Mouse (Mus musculus) stomach, embryonic 16.5 days (tissue): ENCODE results near the gene Hist1h2ae. TPM values are rescaled to one million over a fixed set of nuclear protein-coding genes. Genes with fewer than 3 reads are reported as not detected.
A peak's percentile ranks its signal among the peaks of the same experiment; 100 is the strongest.
"Not testable (repeated sequence)": the region's sequence is repeated elsewhere in the genome, so short reads cannot be mapped to it uniquely, and the experiment has no call there.

Experiments used
- ATAC-seq: fragments of 200-750 bp; cut with Nextera tagmentation; 2 replicates; pipeline ENCODE4 v1.8.0; 2017; ENCODE audit warnings: moderate number of reproducible peaks, moderate TSS enrichment; ENCODE audit not compliant: insufficient read depth, low FRiP score
- H3K27ac ChIP-seq: fragments of 300-500 bp; sonication (generic); 2 replicates; pipeline ENCODE4 v1.5.1; 2014; ENCODE audit warnings: low read length
- H3K27me3 ChIP-seq: fragments of 300-500 bp; sonication (generic); 2 replicates; pipeline ENCODE4 v1.6.1; 2014; ENCODE audit warnings: low read length, control low read depth, mixed read lengths; ENCODE audit not compliant: control insufficient read depth, insufficient read depth
- H3K36me3 ChIP-seq: fragments of 300-500 bp; sonication (generic); 2 replicates; pipeline ENCODE4 v1.6.1; 2014; ENCODE audit warnings: low read length; ENCODE audit not compliant: control insufficient read depth, insufficient read depth
- H3K4me1 ChIP-seq: fragments of 300-500 bp; sonication (generic); 2 replicates; pipeline ENCODE4 v1.6.1; 2014; ENCODE audit warnings: low read length, control low read depth, mixed read lengths; ENCODE audit not compliant: control insufficient read depth, insufficient read depth
- H3K4me2 ChIP-seq: fragments of 300-500 bp; sonication (generic); 2 replicates; pipeline ENCODE4 v1.6.1; 2014; ENCODE audit warnings: low read depth, low read length, mixed read lengths
- H3K4me3 ChIP-seq: fragments of 300-500 bp; sonication (generic); replicated peaks from 2 replicates; pipeline ENCODE4 v1.5.1; 2014; ENCODE audit warnings: mild to moderate bottlenecking, low read length
- H3K9ac ChIP-seq: fragments of 300-500 bp; sonication (generic); 2 replicates; pipeline ENCODE4 v1.6.1; 2014; ENCODE audit warnings: low read length
- H3K9me3 ChIP-seq: fragments of 300-500 bp; sonication (generic); replicated peaks from 2 replicates; pipeline ENCODE4 v1.6.1; 2016; ENCODE audit warnings: low read length, control low read depth; ENCODE audit not compliant: control insufficient read depth
- whole genome bisulfite sequencing: fragments of 180-500 bp; shearing (Covaris S2); extraction: QIAGEN DNeasy Blood & Tissue Kit; methylation state at CpG from one replicate; pipeline ENCODE4 v1.1.7; 2014; 5-methylcytosine and 5-hydroxymethylcytosine counted together
- polyA plus RNA-seq: library from polyadenylated mRNA; unstranded; fragments of >200 nt; fragmentation: Nextera tagmentation; extraction: Ambion mirVana; gene quantifications from 2 replicates; pipeline ENCODE4 v1.2.1, GENCODE M21; 2015

Hist1h2ae gene
- polyA plus RNA-seq, 1 experiment from 2014 or later, result 56.1 TPM

DNA sequence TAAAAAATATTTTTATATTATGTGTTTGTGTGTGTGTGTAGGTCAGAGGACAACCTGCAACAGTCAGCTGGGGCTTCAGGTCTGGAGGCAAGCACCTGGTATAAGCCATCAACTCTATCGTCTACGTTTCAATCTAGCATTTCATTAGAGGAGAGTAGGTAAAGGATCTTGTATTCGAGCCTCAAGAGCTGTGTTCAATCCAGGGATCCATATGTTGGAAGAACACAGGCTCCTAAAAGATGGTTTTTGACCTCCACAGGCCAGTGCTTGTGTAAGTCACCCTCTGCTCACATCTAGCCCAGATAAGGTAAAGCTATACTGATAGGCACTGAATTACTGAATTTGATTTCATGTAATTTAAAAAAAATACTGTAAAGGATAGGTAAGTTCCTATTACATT, 14.1 kb downstream of the Hist1h2ae start:
- Histone ChIP-seq H3K27ac (0 out of 2 replicates have a peak overlapping the region, but pooled peaks have one; percentile 64), H3K9me3 (no peaks in the 10 kb centered on the region), H3K9ac (no peak overlapping the region), H3K4me1 (no peaks in the 10 kb centered on the region; the same call in 1 of the 2 replicates), H3K4me2 (peak overlapping the region; percentile 37), H3K36me3 (no peaks in the 10 kb centered on the region), H3K27me3 (no peaks in the 10 kb centered on the region), H3K4me3 (no peak overlapping the region)
- ATAC-seq, result no peak
- 57% methylated on average over 3 of the region's 3 CpGs for WGBS

DNA sequence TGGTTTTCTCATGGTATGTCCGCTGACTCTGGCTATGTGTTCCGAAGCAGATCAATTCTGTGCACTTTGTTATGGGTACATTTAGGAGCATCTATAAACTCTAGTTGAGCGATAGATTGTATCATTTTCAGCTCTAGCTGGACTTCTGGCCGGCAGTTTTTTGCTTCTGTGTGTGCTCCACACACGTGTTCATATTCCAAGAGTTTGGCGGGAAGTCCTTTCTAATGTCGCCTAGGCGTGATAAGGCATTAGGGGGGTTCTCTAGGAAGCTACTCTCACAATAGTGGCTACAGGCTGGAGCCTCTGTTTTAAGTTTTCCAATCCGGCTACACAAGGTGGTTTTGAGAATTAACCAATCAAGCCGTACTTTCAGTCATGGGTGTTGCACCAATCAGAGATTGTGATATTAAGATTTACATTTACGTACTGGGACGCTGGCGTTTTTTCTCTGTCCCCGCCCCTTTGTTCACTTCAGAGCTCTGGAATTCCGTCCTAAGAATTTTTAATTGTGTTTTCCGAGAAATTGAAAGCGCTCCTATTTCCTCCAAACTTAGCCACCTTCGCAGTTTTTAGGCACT, 15.1 kb downstream of the Hist1h2ae start:
- no peaks in the 10 kb centered on the region for H3K27me3 ChIP-seq
- ATAC-seq, result peak; percentile 78
- under 1% methylated on average over 18 of the region's 18 CpGs for WGBS
- no peaks in the 10 kb centered on the region for H3K9me3 ChIP-seq
- H3K4me1 ChIP-seq, result no peaks in the 10 kb centered on the region; the same call in 1 of the 2 replicates
- H3K27ac ChIP-seq, result peak overlapping the region; percentile 98
- peak overlapping the region; percentile 67 for H3K4me3 ChIP-seq
- H3K36me3 ChIP-seq, result no peaks in the 10 kb centered on the region
- H3K9ac ChIP-seq, result peak overlapping the region; percentile 85
- peak overlapping the region; percentile 94 for H3K4me2 ChIP-seq

DNA sequence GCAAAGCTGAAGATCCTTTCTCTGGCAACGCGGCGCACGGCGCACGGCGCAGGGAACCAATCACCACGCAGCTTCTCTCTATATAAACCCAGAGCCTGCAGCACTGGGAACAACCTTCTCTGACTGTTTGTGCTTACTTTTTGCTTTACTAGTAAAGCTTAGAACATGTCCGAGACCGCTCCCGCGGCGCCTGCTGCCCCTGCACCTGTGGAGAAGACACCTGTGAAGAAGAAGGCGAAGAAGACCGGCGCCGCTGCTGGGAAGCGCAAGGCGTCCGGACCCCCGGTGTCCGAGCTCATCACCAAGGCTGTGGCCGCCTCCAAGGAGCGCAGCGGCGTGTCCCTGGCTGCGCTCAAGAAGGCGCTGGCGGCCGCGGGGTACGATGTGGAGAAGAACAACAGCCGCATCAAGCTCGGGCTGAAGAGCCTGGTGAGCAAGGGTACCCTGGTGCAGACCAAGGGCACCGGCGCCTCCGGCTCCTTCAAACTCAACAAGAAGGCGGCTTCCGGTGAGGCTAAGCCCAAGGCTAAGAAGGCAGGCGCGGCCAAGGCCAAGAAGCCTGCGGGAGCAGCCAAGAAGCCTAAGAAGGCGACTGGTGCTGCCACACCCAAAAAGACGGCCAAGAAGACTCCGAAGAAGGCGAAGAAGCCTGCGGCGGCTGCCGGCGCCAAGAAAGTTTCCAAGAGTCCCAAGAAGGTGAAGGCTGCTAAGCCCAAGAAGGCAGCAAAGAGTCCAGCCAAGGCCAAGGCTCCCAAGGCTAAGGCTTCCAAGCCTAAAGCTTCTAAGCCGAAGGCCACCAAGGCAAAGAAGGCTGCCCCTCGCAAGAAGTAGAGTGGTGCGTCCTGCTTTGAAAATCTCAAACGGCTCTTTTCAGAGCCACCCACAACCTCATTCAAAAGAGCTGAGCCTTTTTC, 15.8 kb downstream of the Hist1h2ae start:
- peak overlapping the region; percentile 98 for H3K27ac ChIP-seq
- ATAC-seq, result peak; percentile 90
- no peaks in the 10 kb centered on the region for H3K27me3 ChIP-seq
- H3K4me1 ChIP-seq, result peaks cover 4% of the 10 kb centered on the region; the same call in 1 of the 2 replicates
- peak overlapping the region; percentile 94 for H3K4me2 ChIP-seq
- no peaks in the 10 kb centered on the region for H3K9me3 ChIP-seq
- no peaks in the 10 kb centered on the region for H3K36me3 ChIP-seq
- peak overlapping the region; percentile 67 for H3K4me3 ChIP-seq
- peak overlapping the region; percentile 85 for H3K9ac ChIP-seq
- under 1% methylated on average over 51 of the region's 54 CpGs for WGBS

DNA sequence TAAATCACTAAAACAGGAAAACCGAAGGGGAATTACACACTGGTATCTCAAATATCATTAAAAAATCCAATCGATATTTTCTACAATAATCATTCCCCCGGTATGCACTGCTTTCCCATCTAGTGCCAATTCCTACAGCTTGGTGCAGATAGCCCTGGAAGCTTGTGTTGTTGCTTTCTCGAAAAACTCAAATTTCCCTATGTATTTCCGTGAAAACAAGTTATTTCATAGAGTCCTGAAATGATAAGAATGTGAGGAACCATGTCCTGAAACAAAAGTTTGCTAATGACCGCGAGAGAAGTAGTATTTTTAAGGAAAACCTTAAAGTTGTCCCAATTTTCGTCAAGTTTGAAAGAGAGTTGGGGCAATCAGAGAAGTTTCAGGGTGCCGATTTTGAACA, 16.6 kb downstream of the Hist1h2ae start:
- H3K27me3 ChIP-seq, result no peaks in the 10 kb centered on the region
- peak overlapping the region; percentile 67 for H3K4me3 ChIP-seq
- 18% methylated on average over 9 of the region's 9 CpGs for WGBS
- H3K9me3 ChIP-seq, result no peaks in the 10 kb centered on the region
- H3K27ac ChIP-seq, result peak overlapping the region; percentile 98
- no peaks in the 10 kb centered on the region for H3K36me3 ChIP-seq
- peak overlapping the region; percentile 85 for H3K9ac ChIP-seq
- no peak for ATAC-seq
- H3K4me1 ChIP-seq, result peaks cover 4% of the 10 kb centered on the region; the same call in 1 of the 2 replicates
- peak overlapping the region; percentile 94 for H3K4me2 ChIP-seq

- peaks cover 4% of the 10 kb centered on the region; the same call in 1 of the 2 replicates for H3K4me1 ChIP-seq
- H3K4me3 ChIP-seq, result 0 out of 2 replicates have a peak within 1 kb of the TSS, but pooled peaks have one; percentile 3
- peak within 1 kb of the TSS; percentile 48 for H3K9ac ChIP-seq
- H3K4me2 ChIP-seq, result peak within 1 kb of the TSS; percentile 50
- no peaks in the 10 kb centered on the region for H3K36me3 ChIP-seq
- H3K27ac ChIP-seq, result peak within 1 kb of the TSS; percentile 98
- ATAC-seq, result no peak
- H3K9me3 ChIP-seq, result no peaks in the 10 kb centered on the region
- no peaks in the 10 kb centered on the region for H3K27me3 ChIP-seq
Measured at GRCm38 (mm10) chr13:23552962-23553361, 18.1 kb downstream of the Hist1h2ae start, which contains the start of gene Hist1h1d. TSS of gene Hist1h1d (plus strand) at chr13:23553262.

DNA sequence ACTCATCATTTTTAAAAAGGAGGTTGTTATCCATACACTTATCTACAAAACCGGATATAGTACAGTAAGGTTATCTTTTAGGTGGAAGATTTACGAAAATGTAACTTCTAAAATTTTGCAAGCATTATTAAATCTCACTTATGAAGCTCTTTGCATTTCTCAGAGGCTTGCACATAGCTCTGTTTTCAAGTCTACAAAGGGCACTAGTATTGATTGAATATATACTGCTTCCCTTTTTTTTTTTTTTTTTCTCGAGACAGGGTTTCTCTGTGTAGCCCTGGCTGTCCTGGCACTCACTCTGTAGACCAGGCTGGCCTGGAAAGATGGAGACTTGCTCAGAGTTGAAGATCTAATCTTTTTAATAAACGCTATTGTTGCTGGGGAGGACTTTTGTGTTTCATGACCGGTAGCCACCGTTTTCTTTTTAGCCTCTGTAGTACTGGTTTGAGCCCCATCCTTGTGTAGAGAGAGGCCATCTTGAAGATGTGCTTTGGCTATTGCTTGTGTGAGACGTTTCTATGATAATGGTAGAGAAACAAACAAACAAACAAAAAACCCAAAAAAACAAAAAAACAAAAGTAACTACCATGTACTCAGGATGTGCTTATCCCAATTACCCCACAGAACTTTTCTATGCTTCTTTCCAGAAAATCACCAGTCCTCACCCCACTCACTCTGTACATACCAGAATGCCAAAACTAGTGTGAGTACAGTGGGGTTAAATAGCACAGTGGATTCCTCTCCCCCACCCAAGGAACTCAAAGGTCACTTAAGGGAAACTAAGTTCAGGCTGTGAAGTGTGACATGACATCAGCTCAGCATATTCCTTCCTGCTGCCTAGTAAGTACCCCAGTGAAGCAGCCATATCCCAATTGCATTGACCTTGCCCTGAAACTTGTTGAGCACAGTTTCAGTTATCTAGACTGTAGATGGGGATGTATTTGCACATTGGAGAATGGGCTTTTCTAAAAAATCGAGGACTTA, 18.8 kb downstream of the Hist1h2ae start:
- Histone ChIP-seq H3K27ac (peak overlapping the region; percentile 91), H3K36me3 (no peaks in the 10 kb centered on the region), H3K27me3 (no peaks in the 10 kb centered on the region), H3K4me3 (peak overlapping the region; percentile 50), H3K4me2 (peak overlapping the region; percentile 50), H3K9ac (peak overlapping the region; percentile 48), H3K9me3 (no peaks in the 10 kb centered on the region), H3K4me1 (peaks cover 4% of the 10 kb centered on the region; the same call in 1 of the 2 replicates)
- WGBS, result 40% methylated on average over 8 of the region's 8 CpGs
- ATAC-seq, result no peak

DNA sequence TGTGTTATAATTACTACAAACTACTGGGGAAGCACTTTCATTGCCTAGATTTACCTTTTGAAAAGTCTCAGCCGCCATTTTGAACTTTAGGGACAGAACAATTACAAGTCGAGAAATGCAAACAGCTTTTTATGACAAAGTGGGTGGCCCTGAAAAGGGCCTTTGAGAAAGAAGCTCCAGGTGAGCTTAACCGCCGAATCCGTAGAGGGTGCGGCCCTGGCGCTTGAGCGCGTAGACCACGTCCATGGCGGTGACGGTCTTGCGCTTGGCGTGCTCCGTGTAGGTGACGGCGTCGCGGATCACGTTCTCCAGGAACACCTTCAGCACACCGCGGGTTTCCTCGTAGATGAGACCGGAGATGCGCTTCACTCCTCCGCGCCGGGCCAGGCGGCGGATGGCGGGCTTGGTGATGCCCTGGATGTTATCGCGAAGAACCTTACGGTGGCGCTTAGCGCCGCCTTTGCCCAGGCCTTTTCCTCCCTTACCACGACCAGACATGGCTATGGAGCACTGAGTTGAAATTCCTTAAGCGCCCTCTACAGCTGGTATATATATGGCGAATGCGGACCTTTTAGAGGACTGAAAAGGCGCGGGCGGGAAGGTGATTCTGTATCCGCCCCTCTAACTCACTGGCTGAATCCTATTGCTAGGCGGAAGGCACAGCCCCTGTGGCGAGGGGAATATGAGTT, 19.7 kb downstream of the Hist1h2ae start, which contains the start of gene Hist1h4f:
Hist1h4f (minus strand) TSS at position 503 of the 689 bp plus-strand sequence.
- 0% methylated on average over 46 of the region's 47 CpGs for WGBS
- peak within 1 kb of the TSS; percentile 68 for H3K9ac ChIP-seq
- H3K4me2 ChIP-seq, result peak within 1 kb of the TSS; percentile 50
- peak; percentile 86 for ATAC-seq
- not testable (repeated sequence) for H3K36me3 ChIP-seq, H3K4me1 ChIP-seq, H3K9me3 ChIP-seq, H3K27me3 ChIP-seq
- peak within 1 kb of the TSS; percentile 50 for H3K4me3 ChIP-seq
- peak within 1 kb of the TSS; percentile 91 for H3K27ac ChIP-seq

GRCm38 (mm10) chr13:23550761-23551145, 20.3 kb downstream of the Hist1h2ae start:
- H3K4me3 ChIP-seq, result peak overlapping the region; percentile 50
- peak overlapping the region; percentile 68 for H3K9ac ChIP-seq
- no peaks in the 10 kb centered on the region for H3K36me3 ChIP-seq
- ATAC-seq, result no peak
- H3K9me3 ChIP-seq, result no peaks in the 10 kb centered on the region
- peak overlapping the region; percentile 50 for H3K4me2 ChIP-seq
- 0 out of 2 replicates have a peak, but pooled peaks cover 5% of the 10 kb centered on the region for H3K4me1 ChIP-seq
- WGBS, result 6% methylated on average over 3 of the region's 3 CpGs
- H3K27ac ChIP-seq, result peak overlapping the region; percentile 91
- no peaks in the 10 kb centered on the region for H3K27me3 ChIP-seq
